Mouse (Mus musculus) lung, embryonic 15.5 days (tissue): ENCODE results near the gene Rpl4. TPM values are rescaled to one million over a fixed set of nuclear protein-coding genes. Genes with fewer than 3 reads are reported as not detected.

Experiments
- ATAC-seq: fragments of 200-750 bp; cut with Nextera tagmentation; 2 replicates; pipeline ENCODE4 v1.8.0; 2017; ENCODE audit warnings: moderate number of reproducible peaks, borderline replicate concordance; ENCODE audit not compliant: low FRiP score, low TSS enrichment; ENCODE audit errors: extremely low read depth
- H3K27ac ChIP-seq: fragments of 300-500 bp; sonication (generic); 2 replicates; pipeline ENCODE4 v1.5.1; 2015; ENCODE audit warnings: moderate library complexity, mild to moderate bottlenecking, inconsistent platforms
- H3K27me3 ChIP-seq: fragments of 300-500 bp; sonication (generic); 2 replicates; pipeline ENCODE4 v1.6.1; 2015; ENCODE audit warnings: inconsistent platforms
- H3K36me3 ChIP-seq: fragments of 300-500 bp; sonication (generic); 2 replicates; pipeline ENCODE4 v1.6.1; 2015; ENCODE audit warnings: inconsistent platforms
- H3K4me1 ChIP-seq: fragments of 300-500 bp; sonication (generic); 2 replicates; pipeline ENCODE4 v1.6.1; 2015; ENCODE audit warnings: inconsistent platforms
- H3K4me2 ChIP-seq: fragments of 300-500 bp; sonication (generic); 2 replicates; pipeline ENCODE4 v1.6.1; 2015; ENCODE audit warnings: inconsistent platforms, mild to moderate bottlenecking, moderate library complexity
- H3K4me3 ChIP-seq: fragments of 300-500 bp; sonication (generic); 2 replicates; pipeline ENCODE4 v1.5.1; 2015; ENCODE audit warnings: mild to moderate bottlenecking, inconsistent platforms
- H3K9ac ChIP-seq: fragments of 300-500 bp; sonication (generic); 2 replicates; pipeline ENCODE4 v1.6.1; 2015; ENCODE audit warnings: inconsistent platforms
- H3K9me3 ChIP-seq: fragments of 300-500 bp; sonication (generic); 2 replicates; pipeline ENCODE4 v1.6.1; 2016; ENCODE audit warnings: inconsistent platforms
- WGBS: fragments of 180-500 bp; shearing (Covaris S2); methylation state at CpG from one replicate; pipeline ENCODE4 v1.1.7; 2015; 5-methylcytosine and 5-hydroxymethylcytosine counted together
- microRNA-seq: library from miRNA; unstranded; fragments of <30 nt; microRNA quantifications from one replicate; pipeline ENCODE4, GENCODE M21; 2016
- polyA plus RNA-seq: library from polyadenylated mRNA; unstranded; fragments of >200 nt; fragmentation: Nextera tagmentation; extraction: Ambion mirVana; gene quantifications from 2 replicates; pipeline ENCODE4 v1.2.1, GENCODE M21; 2015

Rpl4 gene
- polyA plus RNA-seq, 1 experiment from 2014 or later: 1,133 TPM

- no peaks in the 10 kb centered on the region for H3K36me3 ChIP-seq
- H3K4me1 ChIP-seq: 0 out of 2 replicates have a peak, but pooled peaks cover 2% of the 10 kb centered on the region
- no peaks in the 10 kb centered on the region for H3K27me3 ChIP-seq
- no peak overlapping the region for H3K4me2 ChIP-seq
- H3K9ac ChIP-seq: no peak overlapping the region
- no peak overlapping the region for H3K4me3 ChIP-seq
- H3K9me3 ChIP-seq: no peaks in the 10 kb centered on the region
- no peak for ATAC-seq
- H3K27ac ChIP-seq: no peak overlapping the region
- 70% methylated on average over 4 of the region's 4 CpGs for WGBS
Observed at GRCm38 (mm10) chr9:64221480-64221879, 48.3 kb downstream of the Rpl4 start.

- Histone ChIP-seq H3K9me3 (no peaks in the 10 kb centered on the region), H3K4me1 (no peaks in the 10 kb centered on the region), H3K9ac (no peak overlapping the region), H3K36me3 (no peaks in the 10 kb centered on the region), H3K4me2 (no peak overlapping the region), H3K4me3 (no peak overlapping the region), H3K27ac (no peak overlapping the region), H3K27me3 (no peaks in the 10 kb centered on the region)
- ATAC-seq: no peak
- 73% methylated on average over 2 of the region's 2 CpGs for whole genome bisulfite sequencing
Observed at GRCm38 (mm10) chr9:64222098-64222497, 48.9 kb downstream of the Rpl4 start.

- ATAC-seq: no peak
- Histone ChIP-seq H3K4me1 (peaks cover 7% of the 10 kb centered on the region), H3K4me2 (no peak overlapping the region), H3K36me3 (no peaks in the 10 kb centered on the region), H3K9me3 (no peaks in the 10 kb centered on the region), H3K4me3 (no peak overlapping the region), H3K27ac (no peak overlapping the region), H3K27me3 (no peaks in the 10 kb centered on the region), H3K9ac (no peak overlapping the region)
Observed at GRCm38 (mm10) chr9:64225805-64226204, 52.6 kb downstream of the Rpl4 start.

- no peaks in the 10 kb centered on the region for H3K27me3 ChIP-seq
- no peaks in the 10 kb centered on the region for H3K36me3 ChIP-seq
- WGBS: 55% methylated on average over 12 of the region's 12 CpGs
- no peak overlapping the region for H3K9ac ChIP-seq
- H3K4me2 ChIP-seq: no peak overlapping the region; the same call in 1 of the 2 replicates
- H3K27ac ChIP-seq: no peak overlapping the region
- no peak overlapping the region for H3K4me3 ChIP-seq
- H3K4me1 ChIP-seq: peaks cover 26% of the 10 kb centered on the region
- H3K9me3 ChIP-seq: no peaks in the 10 kb centered on the region
- ATAC-seq: no peak
Observed at GRCm38 (mm10) chr9:64227736-64228135, 54.6 kb downstream of the Rpl4 start.

Small RNA genes lying within 50 kb of the gene (microRNA-seq; reads per million reads assigned to microRNA genes)
- gene Gm24106: not detected

Other genes starting within 250 kb of the Rpl4 start
- gene Smad6, start 151.3 kb upstream of the Rpl4 start, polyA plus RNA-seq: 13.2 and 14.1 TPM in 2 replicates
- not detected in 2 replicates for gene Lctl, start 56.2 kb upstream of the Rpl4 start, polyA plus RNA-seq
- 26.3 and 26.6 TPM in 2 replicates for gene Zwilch, start 271 bp upstream of the Rpl4 start, polyA plus RNA-seq
- gene Snapc5, start 5.9 kb downstream of the Rpl4 start, polyA plus RNA-seq: 30.6 and 32.8 TPM in 2 replicates
- 1.1 and 2.4 TPM in 2 replicates for gene Uchl4, start 61.8 kb downstream of the Rpl4 start, polyA plus RNA-seq
- gene Map2k1, start 80.3 kb downstream of the Rpl4 start, polyA plus RNA-seq: 69.9 and 70.3 TPM in 2 replicates
- 238 and 250 TPM in 2 replicates for gene Tipin, start 108.2 kb downstream of the Rpl4 start, polyA plus RNA-seq
- 19.2 and 21.4 TPM in 2 replicates for gene Dis3l, start 167.9 kb downstream of the Rpl4 start, polyA plus RNA-seq
- 0.93 and 1.0 TPM in 2 replicates for gene Megf11, start 212.3 kb downstream of the Rpl4 start, polyA plus RNA-seq